Mouse (Mus musculus): ENCODE data around the gene Gm27021. TPM values are rescaled to one million over a fixed set of nuclear protein-coding genes. Genes with fewer than 3 reads are reported as not detected.
A peak's percentile ranks its signal among the peaks of the same experiment; 100 is the strongest.

The Gm27021 gene
- polyA plus RNA-seq, 1 experiment from 2014 or later: 0.15 TPM

- WGBS (ENCODE audit: insufficient replicate concordance): 69% methylated on average over 11 of the region's 11 CpGs
- no peaks in the 10 kb centered on the region for H3K9me3 ChIP-seq (replicated peaks; ENCODE audit: control insufficient read depth, low read length)
- no peak overlapping the region for H3K4me3 ChIP-seq (ENCODE audit: low read depth, low read length)
- H3K4me2 ChIP-seq (ENCODE audit: low read depth, low read length): no peak overlapping the region
- no peak overlapping the region for H3K27ac ChIP-seq (ENCODE audit: low read length)
- H3K36me3 ChIP-seq (ENCODE audit: control insufficient read depth, insufficient read depth): no peaks in the 10 kb centered on the region
- no peak for ATAC-seq (ENCODE audit: low read depth)
- no peak overlapping the region for H3K9ac ChIP-seq (ENCODE audit: low read depth, low read length)
- H3K27me3 ChIP-seq (ENCODE audit: control insufficient read depth, insufficient read depth, low read depth, low read length): no peaks in the 10 kb centered on the region
- H3K4me1 ChIP-seq (ENCODE audit: control insufficient read depth, low read depth, low read length): peaks cover 6% of the 10 kb centered on the region; the same call in 1 of the 2 replicates
Observed at GRCm38 (mm10) chr8:120626461-120626860, 41.4 kb downstream of the Gm27021 start.

GRCm38 (mm10) chr8:120623608-120624007 is 44.3 kb downstream of the Gm27021 start:
- H3K27ac ChIP-seq (ENCODE audit: low read length): no peak overlapping the region
- no peaks in the 10 kb centered on the region for H3K36me3 ChIP-seq (ENCODE audit: control insufficient read depth, insufficient read depth)
- H3K9me3 ChIP-seq (replicated peaks; ENCODE audit: control insufficient read depth, low read length): no peaks in the 10 kb centered on the region
- no peak overlapping the region for H3K4me2 ChIP-seq (ENCODE audit: low read depth, low read length)
- no peaks in the 10 kb centered on the region for H3K27me3 ChIP-seq (ENCODE audit: control insufficient read depth, insufficient read depth, low read depth, low read length)
- no peak overlapping the region for H3K4me3 ChIP-seq (ENCODE audit: low read depth, low read length)
- no peak overlapping the region for H3K9ac ChIP-seq (ENCODE audit: low read depth, low read length)
- peaks cover 13% of the 10 kb centered on the region for H3K4me1 ChIP-seq (ENCODE audit: control insufficient read depth, low read depth, low read length)
- no peak for ATAC-seq (ENCODE audit: low read depth)
- 27% methylated on average over 2 of the region's 2 CpGs for WGBS (ENCODE audit: insufficient replicate concordance)

GRCm38 (mm10) chr8:120622161-120622560 is 45.7 kb downstream of the Gm27021 start:
- H3K4me2 ChIP-seq (ENCODE audit: low read depth, low read length): no peak overlapping the region
- no peaks in the 10 kb centered on the region for H3K36me3 ChIP-seq (ENCODE audit: control insufficient read depth, insufficient read depth)
- H3K27ac ChIP-seq (ENCODE audit: low read length): no peak overlapping the region
- H3K4me3 ChIP-seq (ENCODE audit: low read depth, low read length): no peak overlapping the region
- H3K27me3 ChIP-seq (ENCODE audit: control insufficient read depth, insufficient read depth, low read depth, low read length): no peaks in the 10 kb centered on the region
- ATAC-seq (ENCODE audit: low read depth): 0 out of 2 replicates have a peak, but pooled peaks have one; percentile 18
- 64% methylated on average over 14 of the region's 14 CpGs for WGBS (ENCODE audit: insufficient replicate concordance)
- H3K9me3 ChIP-seq (replicated peaks; ENCODE audit: control insufficient read depth, low read length): no peaks in the 10 kb centered on the region
- H3K9ac ChIP-seq (ENCODE audit: low read depth, low read length): no peak overlapping the region
- peaks cover 16% of the 10 kb centered on the region for H3K4me1 ChIP-seq (ENCODE audit: control insufficient read depth, low read depth, low read length)

- H3K9me3 ChIP-seq (replicated peaks; ENCODE audit: control insufficient read depth, low read length): no peaks in the 10 kb centered on the region
- H3K4me3 ChIP-seq (ENCODE audit: low read depth, low read length): no peak overlapping the region
- peaks cover 16% of the 10 kb centered on the region for H3K4me1 ChIP-seq (ENCODE audit: control insufficient read depth, low read depth, low read length)
- 0 out of 2 replicates have a peak, but pooled peaks have one; percentile 14 for ATAC-seq (ENCODE audit: low read depth)
- no peak overlapping the region for H3K4me2 ChIP-seq (ENCODE audit: low read depth, low read length)
- no peaks in the 10 kb centered on the region for H3K36me3 ChIP-seq (ENCODE audit: control insufficient read depth, insufficient read depth)
- H3K27me3 ChIP-seq (ENCODE audit: control insufficient read depth, insufficient read depth, low read depth, low read length): no peaks in the 10 kb centered on the region
- no peak overlapping the region for H3K27ac ChIP-seq (ENCODE audit: low read length)
- 62% methylated on average over 7 of the region's 7 CpGs for WGBS (ENCODE audit: insufficient replicate concordance)
- H3K9ac ChIP-seq (ENCODE audit: low read depth, low read length): no peak overlapping the region
Observed at GRCm38 (mm10) chr8:120620441-120620840, 47.4 kb downstream of the Gm27021 start.

GRCm38 (mm10) chr8:120619235-120620180 is 48.4 kb downstream of the Gm27021 start:
- Histone ChIP-seq H3K4me3 (ENCODE audit: low read depth, low read length) (no peak overlapping the region), H3K9ac (ENCODE audit: low read depth, low read length) (no peak overlapping the region), H3K27ac (ENCODE audit: low read length) (peak overlapping the region; percentile 65), H3K9me3 (replicated peaks; ENCODE audit: control insufficient read depth, low read length) (no peaks in the 10 kb centered on the region), H3K27me3 (ENCODE audit: control insufficient read depth, insufficient read depth, low read depth, low read length) (no peaks in the 10 kb centered on the region), H3K4me1 (ENCODE audit: control insufficient read depth, low read depth, low read length) (peaks cover 16% of the 10 kb centered on the region), H3K36me3 (ENCODE audit: control insufficient read depth, insufficient read depth) (no peaks in the 10 kb centered on the region), H3K4me2 (ENCODE audit: low read depth, low read length) (no peak overlapping the region)
- WGBS (ENCODE audit: insufficient replicate concordance): 57% methylated on average over 11 of the region's 11 CpGs
- peak; percentile 27 for ATAC-seq (ENCODE audit: low read depth)

- Histone ChIP-seq H3K36me3 (ENCODE audit: control insufficient read depth, insufficient read depth) (no peaks in the 10 kb centered on the region), H3K4me3 (ENCODE audit: low read depth, low read length) (no peak overlapping the region), H3K27me3 (ENCODE audit: control insufficient read depth, insufficient read depth, low read depth, low read length) (no peaks in the 10 kb centered on the region), H3K27ac (ENCODE audit: low read length) (no peak overlapping the region), H3K4me1 (ENCODE audit: control insufficient read depth, low read depth, low read length) (peaks cover 16% of the 10 kb centered on the region), H3K9me3 (replicated peaks; ENCODE audit: control insufficient read depth, low read length) (no peaks in the 10 kb centered on the region), H3K4me2 (ENCODE audit: low read depth, low read length) (no peak overlapping the region), H3K9ac (ENCODE audit: low read depth, low read length) (no peak overlapping the region)
- WGBS (ENCODE audit: insufficient replicate concordance): under 1% methylated on average over 6 of the region's 6 CpGs
- ATAC-seq (ENCODE audit: low read depth): no peak
Observed at GRCm38 (mm10) chr8:120618110-120618509, 49.8 kb downstream of the Gm27021 start.

GRCm38 (mm10) chr8:120616663-120617626 is 50.9 kb downstream of the Gm27021 start:
- Histone ChIP-seq H3K27me3 (ENCODE audit: control insufficient read depth, insufficient read depth, low read depth, low read length) (no peaks in the 10 kb centered on the region), H3K4me1 (ENCODE audit: control insufficient read depth, low read depth, low read length) (peaks cover 14% of the 10 kb centered on the region), H3K9me3 (replicated peaks; ENCODE audit: control insufficient read depth, low read length) (no peaks in the 10 kb centered on the region), H3K9ac (ENCODE audit: low read depth, low read length) (no peak overlapping the region), H3K27ac (ENCODE audit: low read length) (no peak overlapping the region), H3K4me2 (ENCODE audit: low read depth, low read length) (no peak overlapping the region), H3K4me3 (ENCODE audit: low read depth, low read length) (no peak overlapping the region), H3K36me3 (ENCODE audit: control insufficient read depth, insufficient read depth) (no peaks in the 10 kb centered on the region)
- ATAC-seq (ENCODE audit: low read depth): no peak
- 50% methylated on average over 7 of the region's 8 CpGs for WGBS (ENCODE audit: insufficient replicate concordance)

- no peak overlapping the region for H3K4me2 ChIP-seq (ENCODE audit: low read depth, low read length)
Observed at GRCm38 (mm10) chr8:120614491-120614890, 53.4 kb downstream of the Gm27021 start.

More at GRCm38 (mm10) chr8:120614491-120614890, 53.4 kb downstream of the Gm27021 start:
- peaks cover 7% of the 10 kb centered on the region for H3K4me1 ChIP-seq (ENCODE audit: control insufficient read depth, low read depth, low read length)
- H3K4me3 ChIP-seq (ENCODE audit: low read depth, low read length): no peak overlapping the region
- no peak for ATAC-seq (ENCODE audit: low read depth)
- WGBS (ENCODE audit: insufficient replicate concordance): 73% methylated on average over 3 of the region's 3 CpGs
- no peaks in the 10 kb centered on the region for H3K36me3 ChIP-seq (ENCODE audit: control insufficient read depth, insufficient read depth)
- no peaks in the 10 kb centered on the region for H3K9me3 ChIP-seq (replicated peaks; ENCODE audit: control insufficient read depth, low read length)
- no peak overlapping the region for H3K9ac ChIP-seq (ENCODE audit: low read depth, low read length)
- no peak overlapping the region for H3K27ac ChIP-seq (ENCODE audit: low read length)
- no peaks in the 10 kb centered on the region for H3K27me3 ChIP-seq (ENCODE audit: control insufficient read depth, insufficient read depth, low read depth, low read length)
